Mouse (Mus musculus) testis, adult 2 months (tissue): Measurements from ENCODE around the gene Ehf. TPM values are rescaled to one million over a fixed set of nuclear protein-coding genes. Genes with fewer than 3 reads are reported as not detected.

ENCODE experiments used
- H3K27ac ChIP-seq: fragments of 200-500 bp; 2 replicates; pipeline ENCODE4 v1.5.1; 2012; ENCODE audit warnings: low read depth, low read length; ENCODE audit not compliant: control insufficient read depth, insufficient read depth
- H3K27me3 ChIP-seq: fragments of 200-500 bp; 2 replicates; pipeline ENCODE4 v1.6.1; 2012; ENCODE audit warnings: mild to moderate bottlenecking, low read length, moderate library complexity; ENCODE audit not compliant: control insufficient read depth, insufficient read depth
- H3K36me3 ChIP-seq: fragments of 200-500 bp; 2 replicates; pipeline ENCODE4 v1.6.1; 2012; ENCODE audit warnings: mild to moderate bottlenecking, low read length; ENCODE audit not compliant: control insufficient read depth, insufficient read depth
- H3K4me1 ChIP-seq: fragments of 200-500 bp; 2 replicates; pipeline ENCODE4 v1.6.1; 2012; ENCODE audit warnings: low read length; ENCODE audit not compliant: control insufficient read depth, insufficient read depth
- H3K4me3 ChIP-seq: fragments of 200-500 bp; 2 replicates; pipeline ENCODE4 v1.5.1; 2012; ENCODE audit warnings: low read depth, mild to moderate bottlenecking, low read length, moderate library complexity, mixed read lengths; ENCODE audit not compliant: control insufficient read depth
- CTCF ChIP-seq: fragments of 200-500 bp; IDR thresholded peaks from 2 replicates; pipeline ENCODE4 v1.5.1; 2012; ENCODE audit warnings: low read depth, mild to moderate bottlenecking, inconsistent platforms, low read length, moderate library complexity; ENCODE audit not compliant: control insufficient read depth, insufficient read depth, insufficient replicate concordance
- POLR2A ChIP-seq: fragments of 200-500 bp; IDR thresholded peaks from 2 replicates; pipeline ENCODE4 v1.6.1; 2012; ENCODE audit warnings: low read depth, mild to moderate bottlenecking, inconsistent platforms, low read length, moderate library complexity; ENCODE audit not compliant: control insufficient read depth
- polyA plus RNA-seq: library from polyadenylated mRNA; depleted of rRNA; stranded (reverse); fragments of >200 nt; gene quantifications from 2 replicates; pipeline ENCODE4 v1.2.3, GENCODE M21; 2012

Gene Ehf
- polyA plus RNA-seq, 1 experiment: 0.41 TPM

DNA sequence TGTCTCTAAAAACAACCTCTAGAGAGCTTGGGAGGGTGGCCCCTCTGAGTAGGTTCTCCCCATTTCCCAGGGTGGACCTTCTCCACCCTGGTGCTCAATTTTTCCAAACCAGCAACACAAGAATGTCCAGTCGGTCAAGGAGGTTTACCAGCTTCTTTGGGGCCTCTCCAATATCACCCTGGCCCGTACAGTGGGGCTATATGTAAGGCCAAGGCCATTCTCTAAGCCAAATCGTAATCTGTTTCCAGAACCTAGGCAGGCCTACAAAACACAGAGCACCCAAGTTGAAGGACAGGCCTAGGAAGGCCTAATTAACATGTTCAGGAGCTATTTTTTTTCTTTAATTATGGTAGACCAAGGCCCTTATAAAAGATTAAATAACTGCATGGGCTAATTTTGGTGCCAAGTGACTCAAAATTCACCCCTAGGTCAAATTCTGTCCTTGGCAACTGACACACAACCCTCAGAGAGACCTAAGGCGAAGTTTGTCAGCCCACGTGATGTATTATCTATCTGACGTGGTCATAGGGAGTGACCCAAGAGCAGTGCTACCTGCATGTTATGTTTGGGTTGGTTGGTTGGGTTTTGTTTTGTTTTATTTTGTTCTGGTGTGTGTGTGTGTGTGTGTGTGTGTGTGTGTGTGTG is 27.6 kb downstream of the Ehf start:
- Histone ChIP-seq H3K27ac (no peak overlapping the region), H3K27me3 (no peaks in the 10 kb centered on the region), H3K36me3 (no peaks in the 10 kb centered on the region), H3K4me1 (no peaks in the 10 kb centered on the region), H3K4me3 (no peak overlapping the region)
- TF ChIP-seq CTCF: no peak
- no peak for TF ChIP-seq POLR2A

DNA sequence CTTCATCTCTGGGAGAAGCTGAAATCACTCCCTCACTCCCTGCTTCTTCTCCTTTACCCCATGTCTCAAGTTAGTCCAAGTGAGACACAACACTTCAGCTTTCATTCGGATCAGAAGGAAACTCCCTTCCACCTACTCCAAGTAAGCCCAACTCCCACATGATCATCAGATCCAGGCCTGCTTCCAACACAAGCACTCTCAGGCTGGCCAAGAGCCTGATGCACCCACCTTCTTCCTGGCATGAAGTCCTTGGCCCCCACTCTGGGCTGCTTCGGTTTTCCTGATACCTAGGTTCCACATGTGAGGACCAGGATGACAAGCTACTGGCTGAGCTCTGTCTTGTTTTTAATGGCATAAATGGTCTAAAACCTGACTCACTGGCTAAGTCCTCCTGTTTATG is 28.3 kb downstream of the Ehf start:
- Histone ChIP-seq H3K4me1 (no peaks in the 10 kb centered on the region), H3K36me3 (no peaks in the 10 kb centered on the region), H3K4me3 (no peak overlapping the region)

DNA sequence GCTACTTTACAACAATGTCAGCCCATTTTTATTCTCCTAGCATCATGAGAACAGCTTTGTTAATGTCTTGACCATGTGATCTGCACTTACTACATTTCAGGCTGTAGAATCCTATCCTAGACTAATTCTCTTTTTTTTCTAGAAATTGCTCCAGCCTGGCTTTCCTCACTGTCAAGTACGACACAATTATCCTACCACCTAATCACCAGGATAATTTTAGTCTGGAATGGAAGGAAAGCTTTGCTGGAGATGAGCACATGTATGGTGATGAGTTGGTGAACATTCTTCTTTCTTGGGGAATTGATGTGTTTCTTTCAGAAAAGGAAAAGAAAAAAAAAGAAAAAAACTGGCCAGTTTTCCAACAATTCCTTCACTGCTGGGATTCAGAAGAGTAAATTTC is 28.8 kb downstream of the Ehf start:
- H3K27me3 ChIP-seq: no peaks in the 10 kb centered on the region
- no peak overlapping the region for H3K27ac ChIP-seq
- H3K36me3 ChIP-seq: no peaks in the 10 kb centered on the region
- H3K4me1 ChIP-seq: no peaks in the 10 kb centered on the region
- H3K4me3 ChIP-seq: no peak overlapping the region
- TF ChIP-seq CTCF (no peak), POLR2A (no peak)

More for the DNA sequence above, 28.3 kb downstream of the Ehf start:
- no peak for TF ChIP-seq POLR2A
- no peak overlapping the region for H3K27ac ChIP-seq
- H3K27me3 ChIP-seq: no peaks in the 10 kb centered on the region

DNA sequence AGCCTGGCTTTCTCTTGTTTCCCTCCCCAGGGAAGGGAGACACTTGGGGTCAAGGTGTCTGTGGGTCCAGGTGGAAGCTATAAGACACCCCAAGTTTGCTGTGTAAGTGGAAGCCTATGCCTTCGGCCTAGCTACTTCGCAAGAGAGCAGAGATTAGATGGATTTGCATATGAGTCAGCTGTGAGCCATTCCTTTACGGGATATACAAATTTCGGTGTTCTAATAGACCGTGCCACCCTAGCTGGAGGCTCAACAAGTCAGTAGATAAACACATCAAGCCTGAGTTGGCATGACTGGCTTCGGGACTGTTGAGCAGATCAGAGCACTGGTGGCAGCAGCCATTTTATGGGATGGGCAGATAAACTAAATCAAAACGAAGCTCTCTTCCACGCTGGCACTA is 31.6 kb downstream of the Ehf start:
- TF ChIP-seq POLR2A (no peak), CTCF (no peak)
- Histone ChIP-seq H3K4me3 (no peak overlapping the region), H3K27ac (no peak overlapping the region), H3K27me3 (no peaks in the 10 kb centered on the region), H3K4me1 (no peaks in the 10 kb centered on the region), H3K36me3 (no peaks in the 10 kb centered on the region)

DNA sequence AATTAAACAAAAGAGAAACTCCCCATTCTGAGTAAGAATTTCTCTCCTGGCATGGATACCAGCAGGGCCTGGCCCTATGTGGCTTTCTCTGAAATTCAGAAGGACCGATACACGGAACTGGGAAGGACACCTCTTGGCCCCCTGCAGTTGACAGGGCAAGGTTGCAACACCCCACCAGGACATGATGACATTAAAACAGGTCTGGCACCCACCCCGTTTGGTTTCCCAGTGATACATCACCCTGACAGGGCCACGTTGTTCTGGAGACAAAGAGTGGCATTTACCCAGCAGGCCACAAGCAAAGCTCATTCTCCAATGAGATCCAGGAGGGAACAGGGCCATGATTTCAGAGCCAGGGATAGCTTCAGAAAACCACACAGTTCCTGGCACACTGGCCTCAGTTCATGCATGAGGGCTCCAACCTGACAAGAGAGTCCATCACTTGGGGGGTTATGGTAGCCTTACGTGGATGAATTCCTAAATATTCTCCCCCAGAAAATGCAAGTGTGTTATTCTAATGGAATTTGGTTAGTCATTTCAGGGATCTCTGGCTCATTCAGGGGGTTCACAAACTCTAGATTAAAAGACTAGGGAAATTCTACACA is 32.4 kb downstream of the Ehf start:
- TF ChIP-seq CTCF: no peak
- H3K4me1 ChIP-seq: no peaks in the 10 kb centered on the region
- no peak overlapping the region for H3K4me3 ChIP-seq
- H3K36me3 ChIP-seq: no peaks in the 10 kb centered on the region
- no peak overlapping the region for H3K27ac ChIP-seq
- no peaks in the 10 kb centered on the region for H3K27me3 ChIP-seq

DNA sequence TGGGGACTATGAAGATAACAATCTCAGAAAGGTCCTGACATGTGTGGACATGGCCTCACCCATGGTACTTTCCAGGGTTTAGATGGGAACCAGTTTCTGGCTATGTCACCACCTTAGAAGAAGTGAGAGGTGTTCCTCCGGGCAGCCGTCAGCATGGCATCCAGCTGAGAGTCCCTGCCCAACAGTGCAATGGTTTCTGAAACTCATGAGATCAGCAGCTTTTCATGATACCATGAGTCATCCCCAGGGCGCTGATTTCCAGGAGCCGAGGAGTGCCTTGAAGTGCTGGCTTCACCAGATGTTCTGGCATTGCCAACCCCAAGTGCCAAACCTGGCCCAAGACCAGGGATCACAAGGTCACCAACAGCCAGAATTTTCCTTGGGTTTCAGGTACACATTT is 64.0 kb downstream of the Ehf start:
- Histone ChIP-seq H3K4me1 (no peaks in the 10 kb centered on the region), H3K27me3 (no peaks in the 10 kb centered on the region), H3K36me3 (no peaks in the 10 kb centered on the region), H3K4me3 (no peak overlapping the region), H3K27ac (no peak overlapping the region)
- TF ChIP-seq CTCF: no peak
- no peak for TF ChIP-seq POLR2A

DNA sequence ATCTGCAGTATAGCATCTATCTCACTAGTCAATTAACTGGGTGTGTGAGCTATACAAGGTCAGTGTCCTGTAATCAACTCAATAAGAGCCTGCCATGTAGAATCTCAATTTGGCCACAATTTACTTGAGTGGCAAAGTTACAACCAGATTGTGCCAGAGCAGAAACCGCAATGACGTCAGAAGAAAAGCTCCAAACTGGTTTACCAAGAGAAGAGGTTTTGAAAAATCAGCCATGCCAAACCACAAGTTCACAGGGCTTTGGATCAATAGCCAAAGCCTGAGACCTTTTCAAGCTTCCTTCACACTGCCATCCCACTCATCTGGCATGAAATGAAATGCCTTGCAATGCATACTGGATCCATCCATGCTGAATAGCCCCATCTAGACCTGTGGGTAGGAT is 76.3 kb downstream of the Ehf start:
- no peak for TF ChIP-seq POLR2A
- no peak for TF ChIP-seq CTCF
- Histone ChIP-seq H3K27ac (no peak overlapping the region), H3K27me3 (no peaks in the 10 kb centered on the region), H3K36me3 (no peaks in the 10 kb centered on the region), H3K4me3 (no peak overlapping the region), H3K4me1 (no peaks in the 10 kb centered on the region)
